Mouse (Mus musculus) cerebellum, postnatal 10 days (tissue): Measurements from ENCODE around the gene Mapk9.
A peak's percentile ranks its signal among the peaks of the same experiment; 100 is the strongest.

Source experiments
- DNase-seq, 2 experiments: peaks; one replicate each; pipeline ENCODE4 v3.0.0; 2021; ENCODE audit warnings: mixed read lengths in 2 of 2

Gene Mapk9

DNA sequence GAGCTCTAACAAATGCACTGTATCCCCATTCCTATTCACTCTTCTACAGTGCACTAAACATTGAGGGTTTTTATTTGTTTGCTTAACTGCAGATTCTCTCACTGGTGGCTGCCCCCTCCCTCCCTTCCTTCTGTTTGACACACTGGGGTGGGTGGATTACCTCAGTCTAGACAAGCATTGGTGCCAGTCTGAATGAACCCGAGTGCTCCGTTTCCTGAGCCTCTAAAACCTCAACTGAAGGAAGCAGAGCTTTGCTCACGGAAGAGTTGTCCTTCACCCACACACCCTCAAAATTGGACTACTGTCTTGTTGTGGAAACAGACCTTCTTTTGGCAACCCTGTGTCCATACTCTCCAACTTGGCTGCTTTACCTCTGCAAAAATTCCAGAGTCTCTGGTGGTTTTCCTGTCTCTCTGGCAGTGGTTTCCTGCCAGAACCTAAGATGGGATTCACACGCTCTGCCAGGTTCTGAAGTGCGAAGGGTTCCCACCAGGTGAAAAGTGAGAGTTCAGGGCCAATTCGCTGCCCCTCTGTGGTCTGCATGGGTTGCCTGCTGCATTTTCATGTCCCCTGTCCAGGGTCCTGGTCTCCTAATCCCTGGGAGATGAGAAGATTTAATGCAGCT is 49.5 kb downstream of the Mapk9 start:
- peak; percentile 55 to 58 for DNase-seq

DNA sequence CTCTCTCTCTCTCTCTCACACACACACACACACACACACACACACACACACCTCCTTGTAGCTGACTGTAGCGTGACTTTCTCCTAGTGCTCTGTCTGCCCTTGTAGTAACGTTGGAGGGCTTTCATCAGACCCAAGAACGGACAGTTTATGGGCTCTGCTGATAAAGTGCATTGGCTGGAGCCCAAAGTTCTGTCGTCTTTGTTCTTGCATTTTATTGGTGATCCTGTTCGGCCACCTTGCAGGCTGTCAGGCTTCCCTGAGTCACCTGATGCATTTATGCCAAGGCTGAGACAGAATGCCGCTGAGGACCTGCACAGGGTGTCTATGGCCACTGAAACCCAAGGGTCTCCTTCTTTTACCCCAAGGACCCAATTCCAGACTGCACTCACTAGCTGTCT is 53.5 kb downstream of the Mapk9 start:
- peak; percentile 31 to 35 for DNase-seq

- DNase-seq: peak; percentile 48 to 51
Measured at GRCm38 (mm10) chr11:49900962-49901658, 54.6 kb downstream of the Mapk9 start.

- peak; percentile 95 to 96 for DNase-seq
Measured at GRCm38 (mm10) chr11:49901659-49902458, 55.3 kb downstream of the Mapk9 start, which contains the start of gene Rasgef1c. Gene Rasgef1c (plus strand): TSS chr11:49901835.

DNA sequence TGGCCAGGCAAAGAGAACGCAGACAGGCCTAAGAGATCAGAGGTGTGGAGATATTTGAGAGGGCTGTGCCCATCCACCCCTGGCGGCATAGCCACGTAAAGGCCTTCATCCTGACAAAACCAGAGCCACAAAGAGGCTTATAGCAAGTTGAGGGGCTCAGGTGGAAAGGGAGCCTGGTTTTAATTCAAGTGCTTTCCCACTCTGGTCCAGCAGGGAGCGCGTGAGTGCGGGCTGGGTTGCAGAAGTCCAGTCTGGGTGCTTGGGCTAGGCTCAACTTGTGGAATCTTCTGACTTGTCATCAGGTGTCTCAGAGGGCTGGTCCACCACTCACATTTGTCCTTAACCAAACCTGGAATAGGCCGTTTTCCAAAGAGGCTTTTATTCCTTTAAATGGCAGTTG is 56.8 kb downstream of the Mapk9 start:
- DNase-seq: peak; percentile 92 to 94

- peak; percentile 51 to 61 for DNase-seq
Measured at GRCm38 (mm10) chr11:49918521-49919180, 72.1 kb downstream of the Mapk9 start.

DNA sequence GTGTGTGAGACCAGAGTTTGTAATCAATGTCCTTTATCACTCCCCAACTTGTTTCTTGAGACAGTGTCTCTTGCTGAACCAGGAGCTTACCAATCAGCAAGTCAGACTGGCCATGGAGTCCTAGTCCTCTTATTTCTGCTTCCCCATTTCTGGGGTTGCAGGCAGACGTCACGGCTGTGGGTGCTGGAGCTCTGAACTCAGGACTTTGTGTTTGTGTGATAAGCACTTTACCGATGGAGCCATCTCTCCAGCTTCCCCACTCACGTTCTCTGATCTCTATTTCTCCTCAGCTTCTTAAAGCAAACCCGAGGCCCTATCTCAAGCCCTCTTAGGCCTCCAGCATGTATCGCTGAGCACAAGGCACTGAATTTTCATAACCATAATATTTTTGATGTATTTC is 72.8 kb downstream of the Mapk9 start:
- no peak for DNase-seq

GRCm38 (mm10) chr11:49923539-49923938 is 77.0 kb downstream of the Mapk9 start:
- no peak for DNase-seq

DNA sequence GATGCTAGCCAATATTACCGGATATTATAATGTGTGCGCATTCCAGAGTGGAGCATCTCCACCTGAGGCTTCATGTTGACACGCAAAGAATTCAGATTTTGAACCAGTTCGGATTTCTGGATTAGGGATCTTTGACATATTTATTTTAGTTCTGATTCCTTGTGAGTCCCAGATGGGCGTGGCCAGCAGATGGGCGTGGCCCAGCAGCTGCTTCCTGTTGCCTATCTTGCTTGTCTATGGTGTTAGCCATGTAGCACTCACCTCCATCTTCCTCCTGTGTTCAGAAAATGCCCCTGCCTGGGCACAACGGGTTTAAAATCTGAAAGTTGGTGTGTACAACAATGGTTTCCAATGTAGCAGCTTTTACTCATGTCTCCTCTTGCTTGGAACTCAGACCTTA is 79.6 kb downstream of the Mapk9 start:
- no peak for DNase-seq

DNA sequence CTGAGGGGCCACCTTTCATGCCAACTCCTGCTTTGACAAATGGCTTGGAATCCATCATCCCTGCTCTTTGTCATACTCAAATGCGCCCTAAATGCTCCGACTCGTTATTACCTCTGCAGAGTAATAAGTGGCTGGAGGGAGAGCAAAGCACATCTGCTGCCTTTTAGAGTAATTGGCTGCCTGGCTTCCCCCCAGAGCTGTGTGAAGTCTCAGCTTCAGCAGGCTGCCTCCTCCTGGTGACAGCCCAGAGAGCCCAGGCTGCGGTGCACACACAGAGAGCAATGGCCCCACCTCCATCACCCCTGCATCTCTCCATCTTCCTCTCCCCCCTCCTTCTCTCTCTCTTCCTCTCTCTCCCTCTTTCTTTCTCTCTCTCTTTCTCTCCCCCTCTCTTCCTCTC is 80.6 kb downstream of the Mapk9 start:
- peak; percentile 57 to 61 for DNase-seq

DNA sequence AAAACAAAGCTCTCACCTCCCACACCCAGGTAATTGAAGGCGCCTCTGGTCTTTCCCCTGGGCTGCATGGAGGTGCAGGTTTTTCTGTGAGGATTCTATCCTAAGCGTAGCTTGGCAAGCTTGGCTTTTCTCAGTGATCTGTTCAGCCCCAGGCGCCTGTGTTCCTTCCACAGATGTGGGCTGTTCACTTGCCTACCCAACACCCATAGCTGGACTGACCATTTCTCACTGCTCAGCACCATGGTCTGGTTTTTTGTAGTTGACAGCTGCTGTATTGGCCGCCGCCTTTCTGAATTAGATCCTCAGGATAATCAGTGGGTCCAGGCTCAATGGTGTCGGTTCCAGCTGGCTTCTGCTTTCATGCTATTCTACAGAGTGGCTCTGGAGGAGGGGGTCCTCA is 81.1 kb downstream of the Mapk9 start:
- DNase-seq: peak; percentile 47 to 53

DNA sequence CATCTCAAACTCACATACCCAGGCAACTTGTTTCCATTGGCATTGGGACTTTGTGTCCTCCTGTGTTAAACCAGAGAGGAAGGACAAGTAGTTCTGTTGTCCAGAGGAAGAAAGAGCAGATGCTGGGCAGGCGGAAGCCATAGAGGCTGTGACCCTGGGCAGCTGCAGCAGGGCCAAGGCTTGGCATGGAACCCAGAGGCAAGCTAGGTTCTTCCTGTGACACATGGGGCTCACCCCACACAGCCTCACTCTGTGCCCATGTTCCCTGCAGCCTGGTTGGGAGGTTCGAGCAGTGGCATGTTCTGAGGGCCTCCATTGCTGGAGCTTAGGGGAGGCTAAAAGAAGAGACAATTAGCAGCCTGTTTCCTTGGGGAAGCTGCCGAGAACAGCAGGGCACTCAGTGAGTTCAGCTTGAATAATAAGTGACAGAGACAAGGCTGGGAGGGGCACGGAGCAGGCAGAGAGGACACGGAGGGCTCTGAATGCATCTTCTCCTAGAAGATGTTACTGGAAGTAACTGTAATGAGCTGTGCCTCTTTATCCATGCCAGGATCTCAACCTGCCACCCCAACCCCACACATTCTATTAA is 84.6 kb downstream of the Mapk9 start:
- peak; percentile 62 to 69 for DNase-seq

- peak; percentile 69 to 72 for DNase-seq
Measured at GRCm38 (mm10) chr11:49931853-49932252, 85.3 kb downstream of the Mapk9 start.

- no peak for DNase-seq
Measured at GRCm38 (mm10) chr11:49933811-49934210, 87.3 kb downstream of the Mapk9 start.

DNA sequence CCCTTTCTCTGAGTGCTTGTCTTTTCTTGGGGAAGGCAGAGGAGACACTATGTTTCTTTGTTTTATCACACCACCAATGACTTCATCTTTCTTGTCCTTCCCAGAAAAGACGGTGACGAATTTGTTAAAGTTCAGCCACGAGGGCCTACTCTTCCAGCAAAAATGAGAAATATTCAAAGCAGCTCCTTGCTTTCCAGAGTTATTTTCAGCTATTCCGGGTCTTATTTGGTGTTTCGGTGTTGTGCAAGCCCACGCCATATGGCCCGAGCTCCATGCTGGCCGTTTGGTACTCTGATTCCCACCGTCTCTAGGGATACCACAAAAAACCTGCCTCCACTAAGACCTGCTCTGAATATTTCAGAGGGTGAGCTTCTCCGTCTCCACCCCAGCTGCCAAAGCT is 87.8 kb downstream of the Mapk9 start:
- peak; percentile 72 to 73 for DNase-seq
